Mouse (Mus musculus) megakaryocyte, embryonic 14.5 days (primary cell): Measurements from ENCODE around the gene Igf2bp1.

Source experiments
- FLI1 ChIP-seq: IDR thresholded peaks from 2 replicates; pipeline ENCODE4 v1.6.1; 2012; ENCODE audit warnings: low read length, inconsistent platforms, mixed read lengths
- GATA1 ChIP-seq: IDR thresholded peaks from 3 replicates; pipeline ENCODE4 v1.6.1; 2012; ENCODE audit warnings: mixed read lengths, low read length, inconsistent platforms, borderline replicate concordance

DNA sequence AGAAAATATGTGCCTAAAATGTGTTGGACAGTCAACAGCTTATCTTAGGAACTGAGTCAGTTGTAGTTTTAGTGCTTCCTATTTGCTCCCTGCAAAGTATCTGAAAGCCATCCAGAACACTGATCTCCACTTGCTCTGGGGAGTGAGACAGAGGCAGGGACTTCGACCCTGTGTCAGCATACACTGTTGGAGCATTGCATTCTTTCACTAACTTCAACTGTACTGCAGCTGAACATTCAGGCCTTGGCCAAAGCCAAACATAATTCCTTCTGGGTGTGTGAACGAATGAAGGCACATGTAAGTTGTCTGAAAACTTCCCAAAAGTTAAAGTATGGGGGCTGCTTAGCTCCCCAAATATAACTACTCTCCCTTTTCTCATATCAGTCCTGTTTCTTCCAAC is 41.1 kb upstream of the Igf2bp1 start:
- TF ChIP-seq GATA1 (no peak), FLI1 (no peak)
